Mouse (Mus musculus): ENCODE measurements around the gene Mad1l1. TPM values are rescaled to one million over a fixed set of nuclear protein-coding genes. Genes with fewer than 3 reads are reported as not detected.

Gene Mad1l1
- total and polyA plus RNA-seq, 3 experiments, result 40.5 to 65.2 TPM; not detected in 1

DNA sequence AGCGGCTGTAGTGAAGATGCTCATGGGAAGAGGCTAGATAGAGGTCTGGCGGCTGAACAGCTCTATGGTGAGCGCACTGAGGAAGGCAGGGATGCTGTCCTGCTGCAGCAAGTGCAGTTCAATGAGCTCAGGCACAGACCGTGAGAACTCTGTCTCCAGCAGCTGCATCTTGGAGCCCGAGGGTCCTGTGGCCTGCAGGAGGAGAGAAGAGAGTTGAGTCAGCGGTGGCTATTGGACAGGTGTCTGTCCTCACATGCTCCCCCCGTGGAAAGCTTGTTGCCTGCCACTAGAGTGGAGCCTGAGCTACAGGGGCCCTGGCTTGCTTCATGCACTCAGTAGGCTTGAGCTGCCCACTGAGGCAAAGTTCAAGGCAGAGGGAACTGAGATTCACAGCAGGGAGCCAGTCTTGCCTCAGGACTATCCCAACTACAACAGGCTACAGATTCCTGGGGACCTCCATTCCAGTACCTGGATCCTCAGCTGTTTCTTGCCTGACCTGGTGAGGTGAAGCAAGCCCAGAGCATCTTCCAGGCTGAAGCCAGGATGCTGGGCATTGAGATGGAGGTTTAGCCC lies 312.2 kb downstream of the Mad1l1 start:
- no peak for DNase-seq (ENCODE audit: low read depth, low spot score)
- TF ChIP-seq CTCF (IDR thresholded peaks at IDR 0.05 in 2 of 3, conservative IDR thresholded peaks at IDR 0.05 in 1 of 3; ENCODE audit: control insufficient read depth in 1 of 3, insufficient read depth in 1 of 3, low read depth in 2 of 3, low read length in 3 of 3, poor library complexity in 1 of 3, severe bottlenecking in 1 of 3) (no peak), EP300 (IDR thresholded peaks at IDR 0.05; ENCODE audit: low read depth in 1 of 2, low read length in 2 of 2) (no peak), GABPA (IDR thresholded peaks at IDR 0.05; ENCODE audit: low read depth, low read length) (no peak), USF2 (IDR thresholded peaks at IDR 0.05; ENCODE audit: borderline replicate concordance in 1 of 2, insufficient read depth in 1 of 2, low read depth in 1 of 2, low read length in 2 of 2) (no peak), SMC3 (IDR thresholded peaks at IDR 0.05; ENCODE audit: low read depth, low read length) (no peak), JUND (IDR thresholded peaks at IDR 0.05; ENCODE audit: low read depth, low read length) (no peak), UBTF (IDR thresholded peaks at IDR 0.05; ENCODE audit: borderline replicate concordance, insufficient read depth, low read depth, low read length) (no peak), NRF1 (IDR thresholded peaks at IDR 0.05; ENCODE audit: insufficient read depth, low read depth, low read length, poor library complexity, severe bottlenecking) (no peak), GATA1 (IDR thresholded peaks at IDR 0.05; ENCODE audit: low read depth, low read length) (no peak), KAT2A (conservative IDR thresholded peaks at IDR 0.05; ENCODE audit: low read depth, low read length) (no peak), MXI1 (IDR thresholded peaks at IDR 0.05; ENCODE audit: low read depth, low read length) (no peak), CHD2 (IDR thresholded peaks at IDR 0.05; ENCODE audit: low read length) (no peak), MEF2A (IDR thresholded peaks at IDR 0.05; ENCODE audit: extremely low read depth, insufficient replicate concordance, low read depth, low read length, poor library complexity, severe bottlenecking) (no peak), ZKSCAN1 (IDR thresholded peaks at IDR 0.05; ENCODE audit: low read depth, low read length) (no peak), RCOR1 (IDR thresholded peaks at IDR 0.05; ENCODE audit: low read depth, low read length) (no peak), POLR2A (IDR thresholded peaks at IDR 0.05; ENCODE audit: control insufficient read depth in 1 of 2, insufficient read depth in 1 of 2, low read depth in 1 of 2, low read length in 2 of 2, poor library complexity in 1 of 2) (no peak), MYB (IDR thresholded peaks at IDR 0.05; ENCODE audit: low read depth, low read length) (no peak)
- no peak overlapping the region for H3K9ac ChIP-seq (ENCODE audit: control insufficient read depth, low read depth, low read length, poor library complexity, severe bottlenecking)
- no peaks in the 10 kb centered on the region for H3K9me3 ChIP-seq (replicated peaks; ENCODE audit: insufficient read depth, low read length)
- H3K27me3 ChIP-seq (ENCODE audit: control insufficient read depth in 1 of 2, insufficient read depth in 2 of 2, low read length in 2 of 2), result no peaks in the 10 kb centered on the region
- H3K4me1 ChIP-seq (ENCODE audit: control insufficient read depth in 1 of 2, insufficient read depth in 2 of 2, low read length in 2 of 2), result peaks cover 0 to 8% of the 10 kb centered on the region in 2 experiments; a peak in 2 of 4 replicates
- H3K36me3 ChIP-seq (ENCODE audit: control insufficient read depth in 1 of 2, insufficient read depth in 2 of 2, low read length in 2 of 2), result peaks cover 0 to 2% of the 10 kb centered on the region in 2 experiments; a peak in 1 of 4 replicates
- no peak overlapping the region for H3K4me3 ChIP-seq (ENCODE audit: control insufficient read depth in 1 of 2, insufficient read depth in 1 of 2, low read depth in 2 of 2, low read length in 2 of 2)
- no peak overlapping the region for H3K27ac ChIP-seq (ENCODE audit: control insufficient read depth, low read depth, low read length)
- H3K79me2 ChIP-seq (ENCODE audit: control insufficient read depth, insufficient read depth, low read length, poor library complexity), result no peaks in the 10 kb centered on the region

DNA sequence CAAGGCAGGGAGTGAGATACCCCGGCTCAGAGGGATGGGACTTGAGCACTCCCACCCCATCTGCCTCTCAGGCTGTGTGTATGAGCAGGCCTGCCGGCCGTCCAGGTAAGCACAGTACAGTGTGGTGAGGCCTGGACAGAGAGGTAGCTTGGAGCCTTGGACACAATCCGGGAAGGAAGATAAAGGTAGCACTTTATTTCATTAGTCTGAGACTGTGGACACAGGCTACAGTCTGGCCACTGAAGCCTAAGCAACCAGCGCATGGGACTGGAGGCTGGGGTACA lies 312.9 kb downstream of the Mad1l1 start:
- Histone ChIP-seq H3K4me3 (ENCODE audit: control insufficient read depth in 1 of 2, insufficient read depth in 1 of 2, low read depth in 2 of 2, low read length in 2 of 2) (no peak overlapping the region), H3K36me3 (ENCODE audit: control insufficient read depth in 1 of 2, insufficient read depth in 2 of 2, low read length in 2 of 2) (peaks cover 0 to 2% of the 10 kb centered on the region in 2 experiments; a peak in 1 of 4 replicates), H3K27me3 (ENCODE audit: control insufficient read depth in 1 of 2, insufficient read depth in 2 of 2, low read length in 2 of 2) (no peaks in the 10 kb centered on the region), H3K4me1 (ENCODE audit: control insufficient read depth in 1 of 2, insufficient read depth in 2 of 2, low read length in 2 of 2) (peaks cover 0 to 8% of the 10 kb centered on the region in 2 experiments; a peak in 2 of 4 replicates), H3K79me2 (ENCODE audit: control insufficient read depth, insufficient read depth, low read length, poor library complexity) (no peaks in the 10 kb centered on the region), H3K27ac (ENCODE audit: control insufficient read depth, low read depth, low read length) (no peak overlapping the region), H3K9ac (ENCODE audit: control insufficient read depth, low read depth, low read length, poor library complexity, severe bottlenecking) (no peak overlapping the region), H3K9me3 (replicated peaks; ENCODE audit: insufficient read depth, low read length) (no peaks in the 10 kb centered on the region)
- no peak for TF ChIP-seq MEF2A (IDR thresholded peaks at IDR 0.05; ENCODE audit: extremely low read depth, insufficient replicate concordance, low read depth, low read length, poor library complexity, severe bottlenecking)
- no peak for TF ChIP-seq BHLHE40 (IDR thresholded peaks at IDR 0.05; ENCODE audit: borderline replicate concordance, low read depth, low read length)
- no peak for TF ChIP-seq RAD21 (IDR thresholded peaks at IDR 0.05; ENCODE audit: low read depth, low read length)
- no peak for TF ChIP-seq ZC3H11A (IDR thresholded peaks at IDR 0.05; ENCODE audit: low read depth, low read length)
- TF ChIP-seq EP300 (IDR thresholded peaks at IDR 0.05; ENCODE audit: low read depth in 1 of 2, low read length in 2 of 2), result no peak
- no peak for TF ChIP-seq POLR2AphosphoS2 (IDR thresholded peaks at IDR 0.05; ENCODE audit: low read length)
- no peak for TF ChIP-seq USF1 (IDR thresholded peaks at IDR 0.05; ENCODE audit: low read depth, low read length)
- no peak for TF ChIP-seq ZMIZ1 (IDR thresholded peaks at IDR 0.05; ENCODE audit: low read depth, low read length)
- TF ChIP-seq HCFC1 (IDR thresholded peaks at IDR 0.05; ENCODE audit: low read depth, low read length), result no peak
- TF ChIP-seq CHD1 (IDR thresholded peaks at IDR 0.05; ENCODE audit: low read depth, low read length), result no peak
- TF ChIP-seq ZNF384 (IDR thresholded peaks at IDR 0.05; ENCODE audit: low read depth, low read length), result no peak
- no peak for TF ChIP-seq MAZ (IDR thresholded peaks at IDR 0.05; ENCODE audit: low read depth, low read length)
- no peak for TF ChIP-seq MAX (IDR thresholded peaks at IDR 0.05; ENCODE audit: low read length)
- no peak for TF ChIP-seq SIN3A (IDR thresholded peaks at IDR 0.05; ENCODE audit: low read length)
- TF ChIP-seq SMC3 (IDR thresholded peaks at IDR 0.05; ENCODE audit: low read depth, low read length), result no peak
- TF ChIP-seq ZKSCAN1 (IDR thresholded peaks at IDR 0.05; ENCODE audit: low read depth, low read length), result no peak
- no peak for TF ChIP-seq MYC (IDR thresholded peaks at IDR 0.05; ENCODE audit: low read depth, low read length)
- no peak for TF ChIP-seq E2F4 (IDR thresholded peaks at IDR 0.05; ENCODE audit: borderline replicate concordance, low read depth, low read length)
- no peak for DNase-seq (ENCODE audit: low read depth, low spot score)

All from MEL (cell line).